Mouse (Mus musculus) CH12.LX (cell line): ENCODE measurements around the gene Ap1m1. TPM values are rescaled to one million over a fixed set of nuclear protein-coding genes. Genes with fewer than 3 reads are reported as not detected.

ENCODE experiments used
- DNase-seq: peaks from one replicate; pipeline ENCODE4 v3.0.0-alpha.2; 2013; ENCODE audit errors: extremely low read depth
- H3K27ac ChIP-seq: 2 replicates; pipeline ENCODE4 v1.5.1; 2012; ENCODE audit warnings: low read depth, mild to moderate bottlenecking, control low read depth, moderate library complexity; ENCODE audit not compliant: insufficient read depth
- H3K27me3 ChIP-seq: replicated peaks from 2 replicates; pipeline ENCODE3; 2012; ENCODE audit warnings: inconsistent platforms
- H3K36me3 ChIP-seq, 2 experiments: replicated peaks in 1 of 2; 2 replicates each; pipeline versions ENCODE3 to v1.6.1; 2012; ENCODE audit warnings: inconsistent platforms in 1 of 2, low read length in 1 of 2, mild to moderate bottlenecking in 1 of 2, mixed read lengths in 1 of 2, moderate library complexity in 1 of 2; ENCODE audit not compliant: control insufficient read depth in 1 of 2, insufficient read depth in 1 of 2
- H3K4me1 ChIP-seq, 2 experiments: 2 replicates each; pipeline ENCODE4 v1.6.1; 2012; ENCODE audit warnings: inconsistent platforms in 1 of 2, moderate library complexity in 1 of 2; ENCODE audit not compliant: insufficient read depth in 2 of 2, control insufficient read depth in 1 of 2
- H3K4me2 ChIP-seq: 2 replicates; pipeline ENCODE4 v1.6.1; 2012; ENCODE audit warnings: low read depth, mild to moderate bottlenecking, control low read depth; ENCODE audit not compliant: poor library complexity, insufficient read depth, severe bottlenecking
- H3K4me3 ChIP-seq, 3 experiments: fragments of 150-350 bp in 1 of 3; sonication (generic) in 1 of 3; replicated peaks in 1 of 3; 2 replicates each; pipeline versions ENCODE3 to v1.5.1; 2011 to 2012; ENCODE audit warnings: low read depth in 2 of 3, low read length in 2 of 3, mild to moderate bottlenecking in 2 of 3, moderate library complexity in 2 of 3, control low read depth in 1 of 3, improper control_type of control experiment in 1 of 3, inconsistent platforms in 1 of 3, mixed read lengths in 1 of 3; ENCODE audit not compliant: poor library complexity in 1 of 3
- H3K79me2 ChIP-seq: replicated peaks from 2 replicates; pipeline ENCODE4 v1.6.1; 2012; ENCODE audit warnings: mild to moderate bottlenecking, moderate library complexity; ENCODE audit not compliant: control insufficient read depth, poor library complexity, insufficient read depth, severe bottlenecking; ENCODE audit errors: extremely low read depth
- H3K9ac ChIP-seq: 2 replicates; pipeline ENCODE4 v1.6.1; 2012; ENCODE audit warnings: low read depth, mild to moderate bottlenecking, control low read depth, moderate library complexity; ENCODE audit not compliant: insufficient read depth
- H3K9me3 ChIP-seq: replicated peaks from 2 replicates; pipeline ENCODE3; 2012; ENCODE audit warnings: low read length, inconsistent platforms, mixed read lengths
- E2F4 ChIP-seq: IDR thresholded peaks from 2 replicates; pipeline ENCODE4 v1.6.1; 2011; ENCODE audit warnings: low read depth, low read length, improper control_type of control experiment; ENCODE audit not compliant: insufficient replicate concordance
- ETS1 ChIP-seq: conservative IDR thresholded peaks from 2 replicates; pipeline ENCODE4 v1.6.1; 2012; ENCODE audit warnings: low read depth, mild to moderate bottlenecking, inconsistent platforms, low read length, improper control_type of control experiment, moderate library complexity
- JUN ChIP-seq: IDR thresholded peaks from 2 replicates; pipeline ENCODE4 v1.6.1; 2011; ENCODE audit warnings: low read depth, mild to moderate bottlenecking, low read length, improper control_type of control experiment, moderate library complexity; ENCODE audit not compliant: insufficient read depth
- MAX ChIP-seq: IDR thresholded peaks from 2 replicates; pipeline ENCODE4 v1.6.1; 2011; ENCODE audit warnings: low read length, improper control_type of control experiment
- MAZ ChIP-seq: IDR thresholded peaks from 2 replicates; pipeline ENCODE4 v1.6.1; 2012; ENCODE audit warnings: low read depth, mild to moderate bottlenecking, inconsistent platforms, low read length, improper control_type of control experiment, moderate library complexity
- MXI1 ChIP-seq: IDR thresholded peaks from 2 replicates; pipeline ENCODE4 v1.6.1; 2011; ENCODE audit warnings: mild to moderate bottlenecking, low read depth, low read length, improper control_type of control experiment
- MYC ChIP-seq: IDR thresholded peaks from 2 replicates; pipeline ENCODE4 v1.6.1; 2011; ENCODE audit warnings: low read depth, mild to moderate bottlenecking, improper control_type of control experiment, low read length
- NELFE ChIP-seq: IDR thresholded peaks from 2 replicates; pipeline ENCODE4 v1.6.1; 2011; ENCODE audit warnings: low read depth, low read length, improper control_type of control experiment
- PAX5 ChIP-seq: IDR thresholded peaks from 2 replicates; pipeline ENCODE4 v1.6.1; 2012; ENCODE audit warnings: low read length, inconsistent platforms, mixed read lengths
- POLR2A ChIP-seq: IDR thresholded peaks from 2 replicates; pipeline ENCODE4 v1.6.1; 2011; ENCODE audit warnings: low read depth, mild to moderate bottlenecking, improper control_type of control experiment, low read length
- POLR2AphosphoS2 ChIP-seq: IDR thresholded peaks from 2 replicates; pipeline ENCODE4 v1.6.1; 2011; ENCODE audit warnings: low read depth, low read length, improper control_type of control experiment
- RCOR1 ChIP-seq: conservative IDR thresholded peaks from 2 replicates; pipeline ENCODE4 v1.6.1; 2012; ENCODE audit warnings: low read depth, mild to moderate bottlenecking, inconsistent platforms, low read length, improper control_type of control experiment
- SIN3A ChIP-seq: IDR thresholded peaks from 2 replicates; pipeline ENCODE4 v1.6.1; 2012; ENCODE audit warnings: low read length, improper control_type of control experiment, inconsistent platforms
- TBP ChIP-seq: conservative IDR thresholded peaks from 2 replicates; pipeline ENCODE4 v1.6.1; 2011; ENCODE audit warnings: low read depth, low read length, improper control_type of control experiment
- TCF12 ChIP-seq: IDR thresholded peaks from 2 replicates; pipeline ENCODE4 v1.6.1; 2014; ENCODE audit warnings: low read depth, mild to moderate bottlenecking, inconsistent platforms, low read length, improper control_type of control experiment
- ZKSCAN1 ChIP-seq: IDR thresholded peaks from 2 replicates; pipeline ENCODE4 v1.6.1; 2012; ENCODE audit warnings: low read depth, inconsistent platforms, low read length, improper control_type of control experiment, borderline replicate concordance
- ZMIZ1 ChIP-seq: IDR thresholded peaks from 2 replicates; pipeline ENCODE4 v1.6.1; 2012; ENCODE audit warnings: low read depth, mild to moderate bottlenecking, inconsistent platforms, low read length, improper control_type of control experiment
- ZNF384 ChIP-seq: IDR thresholded peaks from 2 replicates; pipeline ENCODE4 v1.6.1; 2012; ENCODE audit warnings: low read depth, low read length, improper control_type of control experiment, inconsistent platforms
- dilution Hi-C: fragments of 300-500 bp; cut with MboI; formaldehyde crosslinking; loops from 2 replicates; pipeline ENCODE4 v1.14.3; 2020; ENCODE audit warnings: low sequenced_read_pairs; ENCODE audit not compliant: extremely low pct_unique_long_range_greater_than_20kb, extremely low pct_ligation_motif_present
- in situ Hi-C: fragments of 300-500 bp; cut with MboI; formaldehyde crosslinking; loops from 3 replicates; pipeline ENCODE4 v1.14.3; 2019; ENCODE audit warnings: low sequenced_read_pairs, low pct_ligation_motif_present, low pct_unique_long_range_greater_than_20kb, mixed read lengths
- polyA plus RNA-seq: library from polyadenylated mRNA; unstranded; fragments of >175 nt; gene quantifications from 2 replicates; pipeline ENCODE4 v1.2.1, GENCODE M21; 2012; ENCODE audit warnings: low read depth; ENCODE audit not compliant: insufficient read length
- total RNA-seq, 2 experiments: library from RNA; depleted of rRNA; stranded (reverse); fragments of 300-350 nt in 1 of 2; fragments of >200 nt in 1 of 2; gene quantifications; 2 replicates each; pipeline ENCODE4 v1.2.3; 2012 to 2014

Gene Ap1m1
- total and polyA plus RNA-seq, 3 experiments: 20.1 to 86.1 (median 30.3) TPM

- no peak for TF ChIP-seq ZNF384
These were observed at the start of gene Ap1m1 (continued) for GRCm38 (mm10) chr8:72239499-72240402.

GRCm38 (mm10) chr8:72190215-72190539 is 49.6 kb upstream of the Ap1m1 start:
- peaks cover 18 to 30% of the 10 kb centered on the region in 2 experiments for H3K4me1 ChIP-seq
- peak overlapping the region; percentile 57 to 82 (median 79) for H3K4me3 ChIP-seq
- peaks cover 6% of the 10 kb centered on the region for H3K9me3 ChIP-seq
- TF ChIP-seq TCF12 (0 out of 2 replicates have a peak, but pooled peaks have one; percentile 24), ZMIZ1 (0 out of 2 replicates have a peak, but pooled peaks have one; percentile 11), MAX (peak; percentile 92), POLR2A (peak; percentile 65), RCOR1 (no peak), PAX5 (no peak), MAZ (no peak), MYC (peak; percentile 91), TBP (peak; percentile 70; the same call in 1 of the 2 replicates), MXI1 (peak; percentile 51; the same call in 1 of the 2 replicates), SIN3A (peak; percentile 35), JUN (no peak), ETS1 (no peak), NELFE (peak; percentile 56)
- dilution Hi-C loops (no loop called here), in situ Hi-C loops (no loop called here)
- H3K27ac ChIP-seq: peak overlapping the region; percentile 68
- peak; percentile 72 for DNase-seq
- H3K4me2 ChIP-seq: peak overlapping the region; percentile 14
- H3K9ac ChIP-seq: peak overlapping the region; percentile 41
- H3K27me3 ChIP-seq: no peaks in the 10 kb centered on the region
- peaks cover 17 to 40% of the 10 kb centered on the region in 2 experiments for H3K36me3 ChIP-seq
- H3K79me2 ChIP-seq: no peaks in the 10 kb centered on the region; the same call in 1 of the 2 replicates

GRCm38 (mm10) chr8:72192065-72192464 is 47.8 kb upstream of the Ap1m1 start:
- peaks cover 25 to 58% of the 10 kb centered on the region in 2 experiments for H3K36me3 ChIP-seq

More at GRCm38 (mm10) chr8:72192065-72192464, 47.8 kb upstream of the Ap1m1 start:
- TF ChIP-seq ZKSCAN1 (no peak), POLR2AphosphoS2 (no peak), E2F4 (no peak)
- dilution Hi-C loops: no loop called here
- peaks cover 6% of the 10 kb centered on the region for H3K9me3 ChIP-seq
- no peak overlapping the region for H3K9ac ChIP-seq
- no peak overlapping the region for H3K4me3 ChIP-seq
- no peak for DNase-seq
- H3K27me3 ChIP-seq: no peaks in the 10 kb centered on the region
- H3K4me2 ChIP-seq: no peak overlapping the region
- in situ Hi-C loops: no loop called here
- peaks cover 15 to 28% of the 10 kb centered on the region in 2 experiments for H3K4me1 ChIP-seq
- no peak overlapping the region for H3K27ac ChIP-seq
- H3K79me2 ChIP-seq: no peaks in the 10 kb centered on the region; the same call in 1 of the 2 replicates
